Mouse (Mus musculus): ENCODE results near the gene Spns3. TPM values are rescaled to one million over a fixed set of nuclear protein-coding genes. Genes with fewer than 3 reads are reported as not detected.

Gene Spns3
- polyA plus RNA-seq, 1 experiment from 2014 or later = not detected

DNA sequence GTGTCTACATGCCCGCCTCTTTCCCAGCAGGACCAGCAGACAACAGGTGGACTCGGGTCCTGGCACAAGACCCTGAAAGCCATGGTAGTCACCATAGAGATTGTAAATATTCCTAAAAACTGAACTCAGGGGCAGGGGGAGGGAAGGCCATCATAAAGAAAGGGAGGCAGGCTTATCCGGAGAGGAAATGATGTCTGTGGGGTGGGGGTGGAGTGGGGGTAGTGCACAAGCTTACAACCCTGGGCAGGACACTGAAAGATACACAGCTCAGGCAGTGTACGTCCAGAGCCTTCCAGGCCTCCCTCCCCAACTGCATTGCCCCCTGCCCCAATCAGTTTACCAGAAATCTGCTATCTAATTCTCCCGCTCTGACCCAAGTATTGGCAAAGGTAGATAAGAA lies 63.1 kb downstream of the Spns3 start:
- H3K9ac ChIP-seq (ENCODE audit: low read length) = no peak overlapping the region
- ATAC-seq (replicated peaks; ENCODE audit: low FRiP score) (no peak), DNase-seq (ENCODE audit: low spot score) (no peak)
- no peak overlapping the region; the same call in 1 of the 2 replicates for H3K4me2 ChIP-seq (ENCODE audit: low read depth, low read length, severe bottlenecking)
- no peaks in the 10 kb centered on the region for H3K9me3 ChIP-seq (ENCODE audit: control insufficient read depth, low read length)
- 61% methylated on average over 5 of the region's 5 CpGs for WGBS
- H3K36me3 ChIP-seq (ENCODE audit: control insufficient read depth, insufficient read depth, low read length) = no peaks in the 10 kb centered on the region
- H3K27me3 ChIP-seq (ENCODE audit: control insufficient read depth, insufficient read depth, low read length) = peaks cover 17% of the 10 kb centered on the region
- H3K4me3 ChIP-seq (ENCODE audit: low read depth, low read length) = no peak overlapping the region
- no peak overlapping the region for H3K27ac ChIP-seq (ENCODE audit: low read depth, low read length)
- peaks cover 3% of the 10 kb centered on the region; the same call in 1 of the 2 replicates for H3K4me1 ChIP-seq (replicated peaks; ENCODE audit: control insufficient read depth, insufficient read depth, low read length)

DNA sequence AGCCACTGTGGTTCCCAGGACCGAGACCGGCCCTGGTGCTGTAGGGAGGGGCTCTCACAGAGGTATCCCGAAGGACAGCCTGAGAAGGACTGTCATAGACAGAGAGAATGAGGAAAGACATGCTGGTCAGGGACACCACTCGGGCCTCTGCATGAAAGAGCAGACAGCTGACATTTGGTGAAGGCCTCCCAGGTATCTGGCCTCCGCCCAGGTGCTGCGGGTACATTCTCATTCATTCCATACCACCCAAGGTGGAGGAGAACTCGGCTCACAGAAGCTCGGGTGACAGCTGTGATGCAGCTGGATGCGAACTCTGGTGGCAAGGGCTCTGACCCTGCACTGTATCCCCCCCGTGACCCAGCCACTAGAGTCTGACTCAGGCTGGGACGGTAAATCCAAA lies 64.3 kb downstream of the Spns3 start:
- Histone ChIP-seq H3K4me1 (replicated peaks; ENCODE audit: control insufficient read depth, insufficient read depth, low read length) (peaks cover 3% of the 10 kb centered on the region; the same call in 1 of the 2 replicates), H3K9ac (ENCODE audit: low read length) (no peak overlapping the region), H3K36me3 (ENCODE audit: control insufficient read depth, insufficient read depth, low read length) (no peaks in the 10 kb centered on the region), H3K27ac (ENCODE audit: low read depth, low read length) (no peak overlapping the region), H3K9me3 (ENCODE audit: control insufficient read depth, low read length) (no peaks in the 10 kb centered on the region), H3K4me3 (ENCODE audit: low read depth, low read length) (no peak overlapping the region), H3K27me3 (ENCODE audit: control insufficient read depth, insufficient read depth, low read length) (peaks cover 17% of the 10 kb centered on the region), H3K4me2 (ENCODE audit: low read depth, low read length, severe bottlenecking) (no peak overlapping the region)
- WGBS = 75% methylated on average over 11 of the region's 11 CpGs
- ATAC-seq (replicated peaks; ENCODE audit: low FRiP score) = no peak
- DNase-seq (ENCODE audit: low spot score) = no peak

DNA sequence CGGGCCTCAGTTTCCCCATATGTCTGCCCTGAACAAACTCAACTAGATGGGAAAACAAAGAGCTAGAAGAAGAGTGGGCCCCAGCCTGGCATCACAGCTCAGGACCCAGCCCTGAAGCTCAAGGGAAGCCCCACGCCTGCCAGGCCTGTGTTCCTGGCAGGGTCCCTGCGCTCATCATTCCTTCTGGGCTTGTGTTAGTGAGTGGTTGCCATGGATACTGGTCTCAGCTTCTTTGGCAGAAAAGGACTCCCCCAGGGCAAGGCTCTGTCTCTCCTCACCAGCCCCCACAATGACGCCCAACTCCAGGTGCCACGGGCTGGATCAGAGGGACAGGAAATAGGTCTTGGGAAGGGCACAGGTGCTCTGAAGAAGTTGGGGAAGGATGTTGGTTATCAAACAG lies 65.1 kb downstream of the Spns3 start:
- no peak overlapping the region for H3K9ac ChIP-seq (ENCODE audit: low read length)
- H3K36me3 ChIP-seq (ENCODE audit: control insufficient read depth, insufficient read depth, low read length) = no peaks in the 10 kb centered on the region
- no peak overlapping the region for H3K4me3 ChIP-seq (ENCODE audit: low read depth, low read length)
- DNase-seq (ENCODE audit: low spot score) = no peak
- H3K9me3 ChIP-seq (ENCODE audit: control insufficient read depth, low read length) = no peaks in the 10 kb centered on the region
- ATAC-seq (replicated peaks; ENCODE audit: low FRiP score) = no peak
- H3K4me2 ChIP-seq (ENCODE audit: low read depth, low read length, severe bottlenecking) = no peak overlapping the region
- WGBS = 69% methylated on average over 5 of the region's 5 CpGs
- no peak overlapping the region for H3K27ac ChIP-seq (ENCODE audit: low read depth, low read length)
- H3K4me1 ChIP-seq (replicated peaks; ENCODE audit: control insufficient read depth, insufficient read depth, low read length) = peaks cover 3% of the 10 kb centered on the region; the same call in 1 of the 2 replicates
- peaks cover 17% of the 10 kb centered on the region for H3K27me3 ChIP-seq (ENCODE audit: control insufficient read depth, insufficient read depth, low read length)

DNA sequence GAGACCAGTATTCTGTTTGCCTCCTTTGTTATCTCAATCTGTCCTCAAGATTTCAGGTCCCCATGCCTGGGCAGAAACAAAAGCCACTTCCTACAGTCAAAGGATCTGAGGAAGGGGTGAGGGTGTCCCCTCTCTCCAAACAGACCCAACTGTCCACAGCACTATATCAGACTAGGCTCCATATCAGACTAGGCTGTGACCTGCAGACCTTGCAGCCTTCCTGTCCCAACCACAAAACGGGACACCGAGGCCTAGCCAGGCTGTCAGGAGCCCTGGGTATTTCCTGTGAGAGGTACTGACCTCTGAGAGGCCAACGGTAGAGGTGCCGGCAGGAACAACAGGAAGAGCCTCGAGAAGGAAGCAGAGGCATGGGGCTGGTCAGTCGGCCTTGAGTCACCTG lies 65.8 kb downstream of the Spns3 start:
- DNase-seq (ENCODE audit: low spot score) = no peak
- ATAC-seq (replicated peaks; ENCODE audit: low FRiP score) = no peak
- Histone ChIP-seq H3K27me3 (ENCODE audit: control insufficient read depth, insufficient read depth, low read length) (peaks cover 17% of the 10 kb centered on the region), H3K36me3 (ENCODE audit: control insufficient read depth, insufficient read depth, low read length) (no peaks in the 10 kb centered on the region), H3K9me3 (ENCODE audit: control insufficient read depth, low read length) (no peaks in the 10 kb centered on the region), H3K27ac (ENCODE audit: low read depth, low read length) (no peak overlapping the region), H3K4me1 (replicated peaks; ENCODE audit: control insufficient read depth, insufficient read depth, low read length) (0 out of 2 replicates have a peak, but pooled peaks cover 3% of the 10 kb centered on the region), H3K4me3 (ENCODE audit: low read depth, low read length) (no peak overlapping the region), H3K4me2 (ENCODE audit: low read depth, low read length, severe bottlenecking) (no peak overlapping the region), H3K9ac (ENCODE audit: low read length) (no peak overlapping the region)
- WGBS = 64% methylated on average over 6 of the region's 6 CpGs

DNA sequence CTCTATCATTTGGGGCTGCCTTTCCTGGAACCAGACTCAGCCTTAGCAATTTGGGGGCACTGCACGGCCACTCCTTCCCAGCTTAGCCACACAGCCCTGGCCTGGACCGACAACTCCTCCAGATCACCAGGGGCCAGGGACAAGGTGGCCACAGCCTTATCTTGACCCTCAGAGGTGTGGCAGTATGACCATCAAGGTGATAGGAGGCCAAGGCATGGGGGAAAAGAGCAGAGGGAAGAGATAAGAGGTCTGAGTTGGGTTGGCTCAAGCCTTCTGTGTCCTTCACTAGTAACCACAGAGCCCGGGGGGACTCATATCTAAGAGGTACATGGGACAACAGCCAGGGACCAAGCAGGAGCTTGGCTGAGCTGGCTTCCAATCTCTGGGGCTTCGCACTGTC lies 68.4 kb downstream of the Spns3 start:
- Histone ChIP-seq H3K9ac (ENCODE audit: low read length) (no peak overlapping the region), H3K27ac (ENCODE audit: low read depth, low read length) (no peak overlapping the region), H3K4me1 (replicated peaks; ENCODE audit: control insufficient read depth, insufficient read depth, low read length) (no peaks in the 10 kb centered on the region), H3K9me3 (ENCODE audit: control insufficient read depth, low read length) (no peaks in the 10 kb centered on the region), H3K36me3 (ENCODE audit: control insufficient read depth, insufficient read depth, low read length) (no peaks in the 10 kb centered on the region), H3K4me3 (ENCODE audit: low read depth, low read length) (no peak overlapping the region), H3K27me3 (ENCODE audit: control insufficient read depth, insufficient read depth, low read length) (no peaks in the 10 kb centered on the region), H3K4me2 (ENCODE audit: low read depth, low read length, severe bottlenecking) (no peak overlapping the region)
- WGBS = 80% methylated on average over 4 of the region's 4 CpGs
- ATAC-seq (replicated peaks; ENCODE audit: low FRiP score) = peak; percentile 55; the same call in 1 of the 2 replicates
- no peak for DNase-seq (ENCODE audit: low spot score)

DNA sequence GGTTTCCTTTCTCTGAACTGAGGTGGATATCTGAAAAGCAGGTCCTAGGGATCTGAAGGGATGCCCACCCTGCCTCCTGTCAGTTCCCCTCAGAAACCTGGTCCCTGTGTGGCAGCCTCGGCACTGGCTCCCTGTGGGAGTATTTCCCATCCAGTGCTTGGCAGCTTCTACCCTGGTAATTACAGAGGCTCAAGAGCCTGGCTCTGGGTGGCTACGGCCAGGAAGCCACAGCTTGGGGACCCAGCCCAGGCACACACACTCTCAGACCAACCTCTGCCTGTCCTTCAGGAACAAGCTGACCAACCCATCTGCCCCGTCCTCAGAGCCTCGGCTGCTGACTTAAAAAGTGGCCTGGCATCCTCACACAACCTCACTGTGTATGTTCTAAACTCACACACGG lies 69.0 kb downstream of the Spns3 start:
- no peak for ATAC-seq (replicated peaks; ENCODE audit: low FRiP score)
- H3K4me1 ChIP-seq (replicated peaks; ENCODE audit: control insufficient read depth, insufficient read depth, low read length) = no peaks in the 10 kb centered on the region
- no peak for DNase-seq (ENCODE audit: low spot score)
- H3K27me3 ChIP-seq (ENCODE audit: control insufficient read depth, insufficient read depth, low read length) = no peaks in the 10 kb centered on the region
- H3K4me3 ChIP-seq (ENCODE audit: low read depth, low read length) = no peak overlapping the region
- peak overlapping the region; percentile 31; the same call in 1 of the 2 replicates for H3K27ac ChIP-seq (ENCODE audit: low read depth, low read length)
- no peak overlapping the region for H3K4me2 ChIP-seq (ENCODE audit: low read depth, low read length, severe bottlenecking)
- H3K9me3 ChIP-seq (ENCODE audit: control insufficient read depth, low read length) = no peaks in the 10 kb centered on the region
- no peak overlapping the region for H3K9ac ChIP-seq (ENCODE audit: low read length)
- WGBS = 83% methylated on average over 5 of the region's 5 CpGs
- H3K36me3 ChIP-seq (ENCODE audit: control insufficient read depth, insufficient read depth, low read length) = no peaks in the 10 kb centered on the region

DNA sequence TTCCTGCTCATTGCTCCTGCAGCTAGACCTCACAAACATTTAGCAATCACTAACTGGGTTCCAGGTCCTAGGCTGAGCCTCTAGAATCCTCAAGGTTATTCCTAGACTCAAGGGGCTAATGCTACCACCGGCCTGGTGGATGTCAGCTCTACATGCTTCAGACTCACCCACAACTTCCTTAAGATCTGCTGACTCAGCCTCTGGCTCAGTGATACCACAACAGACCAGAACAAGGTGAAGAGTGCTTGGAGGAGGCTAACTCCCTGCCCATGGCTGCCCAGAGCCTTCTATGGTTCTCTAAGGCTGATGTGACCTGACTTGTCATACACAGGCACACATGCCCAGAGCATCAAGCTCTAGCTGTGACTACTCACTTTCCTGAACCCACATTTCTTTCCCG lies 70.8 kb downstream of the Spns3 start:
- no peaks in the 10 kb centered on the region for H3K36me3 ChIP-seq (ENCODE audit: control insufficient read depth, insufficient read depth, low read length)
- no peaks in the 10 kb centered on the region for H3K9me3 ChIP-seq (ENCODE audit: control insufficient read depth, low read length)
- H3K4me2 ChIP-seq (ENCODE audit: low read depth, low read length, severe bottlenecking) = no peak overlapping the region
- WGBS = 88% methylated on average over 2 of the region's 2 CpGs
- no peak overlapping the region for H3K4me3 ChIP-seq (ENCODE audit: low read depth, low read length)
- no peak for DNase-seq (ENCODE audit: low spot score)
- no peak for ATAC-seq (replicated peaks; ENCODE audit: low FRiP score)
- no peaks in the 10 kb centered on the region for H3K4me1 ChIP-seq (replicated peaks; ENCODE audit: control insufficient read depth, insufficient read depth, low read length)
- no peak overlapping the region for H3K27ac ChIP-seq (ENCODE audit: low read depth, low read length)
- H3K9ac ChIP-seq (ENCODE audit: low read length) = no peak overlapping the region
- no peaks in the 10 kb centered on the region for H3K27me3 ChIP-seq (ENCODE audit: control insufficient read depth, insufficient read depth, low read length)

DNA sequence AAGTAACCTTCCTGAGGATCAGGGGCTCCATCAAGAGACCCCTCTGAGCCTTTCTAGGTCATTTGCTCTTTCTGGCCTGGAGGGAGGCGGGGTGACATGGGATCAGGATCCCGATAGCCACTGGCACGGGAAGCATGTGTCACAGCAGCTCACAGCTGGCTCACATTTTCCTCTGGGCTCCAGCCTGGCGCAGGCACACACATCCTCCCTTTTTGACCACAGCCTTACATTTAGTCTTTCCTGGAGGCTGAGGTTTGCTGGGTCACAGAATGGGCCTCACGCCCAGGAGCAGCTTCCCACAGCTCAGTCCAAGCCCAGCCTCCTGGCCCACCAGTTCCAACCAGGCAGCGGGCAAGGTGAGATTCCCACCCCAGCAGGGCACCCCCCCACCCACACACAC lies 72.1 kb downstream of the Spns3 start:
- no peak overlapping the region for H3K27ac ChIP-seq (ENCODE audit: low read depth, low read length)
- no peak overlapping the region for H3K4me3 ChIP-seq (ENCODE audit: low read depth, low read length)
- H3K9me3 ChIP-seq (ENCODE audit: control insufficient read depth, low read length) = no peaks in the 10 kb centered on the region
- 74% methylated on average over 6 of the region's 6 CpGs for WGBS
- H3K27me3 ChIP-seq (ENCODE audit: control insufficient read depth, insufficient read depth, low read length) = no peaks in the 10 kb centered on the region
- DNase-seq (ENCODE audit: low spot score) (no peak), ATAC-seq (replicated peaks; ENCODE audit: low FRiP score) (no peak)
- H3K4me1 ChIP-seq (replicated peaks; ENCODE audit: control insufficient read depth, insufficient read depth, low read length) = no peaks in the 10 kb centered on the region
- no peak overlapping the region for H3K9ac ChIP-seq (ENCODE audit: low read length)
- H3K36me3 ChIP-seq (ENCODE audit: control insufficient read depth, insufficient read depth, low read length) = no peaks in the 10 kb centered on the region
- H3K4me2 ChIP-seq (ENCODE audit: low read depth, low read length, severe bottlenecking) = no peak overlapping the region

DNA sequence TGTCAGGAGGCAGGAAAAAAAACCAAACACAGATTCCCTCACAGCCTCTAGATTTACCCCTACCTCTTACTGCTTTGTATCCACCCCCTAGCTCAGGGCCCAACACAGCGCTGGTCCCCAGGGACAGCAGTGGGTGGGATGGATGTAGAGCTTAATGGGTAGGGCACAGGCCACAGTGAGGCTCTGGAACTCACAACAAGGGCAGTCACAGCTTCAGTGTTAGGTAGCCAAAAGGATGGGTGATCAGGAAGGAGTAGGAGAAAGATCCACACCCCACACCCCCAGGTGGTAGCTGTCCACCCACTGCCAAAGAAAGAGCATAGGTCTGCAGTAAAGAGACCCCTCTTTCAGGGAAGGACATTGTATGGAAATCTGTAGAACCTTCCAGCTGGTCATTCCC lies 72.7 kb downstream of the Spns3 start:
- no peaks in the 10 kb centered on the region for H3K9me3 ChIP-seq (ENCODE audit: control insufficient read depth, low read length)
- no peaks in the 10 kb centered on the region for H3K36me3 ChIP-seq (ENCODE audit: control insufficient read depth, insufficient read depth, low read length)
- no peak overlapping the region for H3K4me3 ChIP-seq (ENCODE audit: low read depth, low read length)
- no peaks in the 10 kb centered on the region for H3K27me3 ChIP-seq (ENCODE audit: control insufficient read depth, insufficient read depth, low read length)
- WGBS = 68% methylated on average over 1 of the region's 1 CpGs
- H3K27ac ChIP-seq (ENCODE audit: low read depth, low read length) = no peak overlapping the region
- H3K4me2 ChIP-seq (ENCODE audit: low read depth, low read length, severe bottlenecking) = no peak overlapping the region
- ATAC-seq (replicated peaks; ENCODE audit: low FRiP score) (no peak), DNase-seq (ENCODE audit: low spot score) (no peak)
- no peaks in the 10 kb centered on the region for H3K4me1 ChIP-seq (replicated peaks; ENCODE audit: control insufficient read depth, insufficient read depth, low read length)
- H3K9ac ChIP-seq (ENCODE audit: low read length) = no peak overlapping the region

Measured in forebrain, embryonic 11.5 days (tissue).